Mouse (Mus musculus): ENCODE measurements around the gene Xab2.

- TF ChIP-seq CTCF (IDR thresholded peaks at IDR 0.05; ENCODE audit: low read depth, low read length) (no peak), POLR2A (IDR thresholded peaks at IDR 0.05; ENCODE audit: extremely low read depth, insufficient read depth, low read length) (no peak)
Observed at GRCm38 (mm10) chr8:3593470-3593869, 27.6 kb downstream of the Xab2 start.
